In the genomic region with DNA sequence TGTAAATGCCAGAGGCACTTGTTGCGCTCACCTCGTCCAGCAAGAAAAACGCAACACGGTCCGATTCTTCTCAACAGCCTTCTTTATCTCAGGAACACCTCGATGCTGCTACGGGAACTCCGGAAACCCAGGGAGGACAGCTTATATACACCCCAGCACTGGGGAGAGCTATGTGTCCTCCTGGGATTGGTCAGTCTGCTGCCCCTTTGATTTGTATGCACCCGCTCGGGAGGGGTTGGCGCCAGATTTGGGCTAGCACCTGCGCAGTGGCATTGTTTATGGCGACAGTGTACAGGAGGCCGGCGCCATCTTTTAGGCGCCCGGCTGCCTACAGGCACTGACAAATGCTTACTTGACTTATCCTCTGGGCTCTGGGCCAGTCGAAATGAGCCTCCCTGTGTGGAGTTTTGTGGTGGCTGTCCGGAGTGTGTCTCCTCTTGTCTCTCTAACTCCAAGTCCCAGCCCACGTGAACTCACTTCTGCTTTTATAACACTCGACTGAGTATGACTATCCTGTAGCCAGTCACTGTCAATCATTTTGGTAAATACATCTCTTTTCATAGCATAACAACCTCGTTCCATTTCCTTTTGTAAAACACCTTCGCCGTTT, we compare ENCODE assay signal across 7 mouse cellular contexts. TPM values are rescaled to one million over a fixed set of nuclear protein-coding genes. Genes with fewer than 3 reads are reported as not detected.
A peak's percentile ranks its signal among the peaks of the same experiment; 100 is the strongest.
DNase-seq lines count a peak whose midpoint lies in the region; ATAC-seq and TF ChIP-seq lines count a peak whose summit lies in the region.
"Not testable (repeated sequence)": the region's sequence is repeated elsewhere in the genome, so short reads cannot be mapped to it uniquely, and the experiment has no call there.

No protein-coding gene starts in this region.

- not testable (repeated sequence) for H3K27ac ChIP-seq in cerebellum, adult 2 months (ENCODE audit: insufficient read depth, low read length)

- not testable (repeated sequence) for TF ChIP-seq CTCF in cerebellum, adult 2 months (IDR thresholded peaks at IDR 0.05; ENCODE audit: borderline replicate concordance, insufficient read depth, low read depth, low read length)

- not testable (repeated sequence) for H3K4me3 ChIP-seq in cerebellum, adult 2 months (replicated peaks; ENCODE audit: insufficient read depth, low read depth, low read length)

- H3K4me1 ChIP-seq in cerebellum, adult 2 months (ENCODE audit: control insufficient read depth, insufficient read depth, low read length) = not testable (repeated sequence)

- peak; percentile 56; the same call in 1 of the 2 replicates for ATAC-seq in megakaryocyte-erythroid progenitor cell, adult 5-6 weeks (replicated peaks; ENCODE audit: low FRiP score, low TSS enrichment, poor library complexity, severe bottlenecking)

- not testable (repeated sequence) for H3K27me3 ChIP-seq in cerebellum, adult 2 months (ENCODE audit: control insufficient read depth, insufficient read depth, low read length)

- TF ChIP-seq POLR2A in cerebellum, adult 2 months (IDR thresholded peaks at IDR 0.05; ENCODE audit: borderline replicate concordance, insufficient read depth, low read length) = not testable (repeated sequence)

- WGBS in cerebellum, adult 2 months = 80% methylated on average over 24 of the region's 24 CpGs

- DNase-seq in MN1 (ENCODE audit: low spot score) = peak; percentile 84
- peak; percentile 29 to 45 for DNase-seq in cerebellum, adult 2 months
- peak; percentile 39 to 47 for DNase-seq in gastrocnemius, postnatal 4 days (ENCODE audit: low spot score in 2 of 2)
- peak; percentile 32 to 52 for DNase-seq in kidney, adult 8-10 months
- peak; percentile 79 to 90 for DNase-seq in left cerebral cortex, adult 9 months (ENCODE audit: low spot score in 2 of 2)
- peak; percentile 76 to 88 for DNase-seq in spleen, postnatal 10 days (ENCODE audit: low spot score in 2 of 2)

RNA-seq across cellular contexts. Expression of a gene that starts 10.7 kb away (rescaled TPM):
- polyA plus RNA-seq in cerebellum, adult 2 months (2012; rRNA removed) = 5.8 and 7.0 TPM in 2 replicates
- under 1 TPM in 1 of 2 experiments, not detected in 1; 0.21 TPM for total RNA-seq in gastrocnemius, postnatal 4 days (2021)
- total RNA-seq in megakaryocyte-erythroid progenitor cell, adult 5-6 weeks (2014; fragmentation: Nextera tagmentation) = 1.3 and 1.6 TPM in 2 replicates
- 0.34 and 0.70 TPM in 2 replicates for total RNA-seq in megakaryocyte-erythroid progenitor cell, adult 5-6 weeks (2017)
